Mouse (Mus musculus) hindbrain, embryonic 14.5 days (tissue): ENCODE measurements around the gene Slc34a3. TPM values are rescaled to one million over a fixed set of nuclear protein-coding genes. Genes with fewer than 3 reads are reported as not detected.

ENCODE experiments used
- ATAC-seq: fragments of 200-750 bp; cut with Nextera tagmentation; 2 replicates; pipeline ENCODE4 v1.8.0; 2017; ENCODE audit warnings: moderate number of reproducible peaks, mild to moderate bottlenecking, moderate TSS enrichment, moderate library complexity; ENCODE audit not compliant: low FRiP score
- DNase-seq: peaks from one replicate; pipeline ENCODE4 v3.0.0-alpha.2; 2015; ENCODE audit warnings: low spot score
- H3K27ac ChIP-seq: fragments of 300-500 bp; sonication (generic); 2 replicates; pipeline ENCODE4 v1.5.1; 2014; ENCODE audit warnings: mild to moderate bottlenecking, moderate library complexity
- H3K27me3 ChIP-seq: fragments of 300-500 bp; sonication (generic); 2 replicates; pipeline ENCODE4 v1.6.1; 2014; ENCODE audit warnings: mild to moderate bottlenecking, low read length, mixed read lengths; ENCODE audit not compliant: control insufficient read depth, insufficient read depth
- H3K36me3 ChIP-seq: fragments of 300-500 bp; sonication (generic); replicated peaks from 2 replicates; pipeline ENCODE4 v1.6.1; 2014; ENCODE audit not compliant: control insufficient read depth, insufficient read depth
- H3K4me1 ChIP-seq: fragments of 300-500 bp; sonication (generic); replicated peaks from 2 replicates; pipeline ENCODE4 v1.6.1; 2014; ENCODE audit warnings: antibody characterized with exemption, low read length, mixed read lengths; ENCODE audit not compliant: control insufficient read depth, insufficient read depth
- H3K4me2 ChIP-seq: fragments of 300-500 bp; sonication (generic); replicated peaks from 2 replicates; pipeline ENCODE4 v1.6.1; 2014; ENCODE audit warnings: mild to moderate bottlenecking, moderate library complexity
- H3K4me3 ChIP-seq: fragments of 300-500 bp; sonication (generic); replicated peaks from 2 replicates; pipeline ENCODE4 v1.5.1; 2014; ENCODE audit warnings: mild to moderate bottlenecking, low read length
- H3K9ac ChIP-seq: fragments of 300-500 bp; sonication (generic); 2 replicates; pipeline ENCODE4 v1.6.1; 2014
- H3K9me3 ChIP-seq: fragments of 300-500 bp; sonication (generic); 2 replicates; pipeline ENCODE4 v1.6.1; 2016; ENCODE audit warnings: low read length; ENCODE audit not compliant: control insufficient read depth
- WGBS: fragments of 180-500 bp; shearing (Covaris S2); extraction: QIAGEN DNeasy Blood & Tissue Kit; methylation state at CpG from one replicate; pipeline ENCODE4 v1.1.7; 2014; 5-methylcytosine and 5-hydroxymethylcytosine counted together
- polyA plus RNA-seq: library from polyadenylated mRNA; unstranded; fragments of >200 nt; fragmentation: Nextera tagmentation; extraction: Ambion mirVana; gene quantifications from 2 replicates; pipeline ENCODE4 v1.2.1, GENCODE M21; 2014

Gene Slc34a3
- polyA plus RNA-seq, 1 experiment from 2014 or later: not detected

- Histone ChIP-seq H3K4me1 (peaks cover 7% of the 10 kb centered on the region), H3K9ac (no peak overlapping the region), H3K36me3 (no peaks in the 10 kb centered on the region), H3K9me3 (no peaks in the 10 kb centered on the region), H3K27ac (no peak overlapping the region), H3K4me2 (no peak overlapping the region), H3K27me3 (no peaks in the 10 kb centered on the region), H3K4me3 (no peak overlapping the region)
- ATAC-seq: no peak
- 89% methylated on average over 7 of the region's 7 CpGs for WGBS
- DNase-seq: no peak
Observed at GRCm38 (mm10) chr2:25230581-25230980, 3.6 kb downstream of the Slc34a3 start.

- no peak overlapping the region for H3K4me3 ChIP-seq
- no peak for DNase-seq
- no peaks in the 10 kb centered on the region for H3K9me3 ChIP-seq
- ATAC-seq: no peak
- no peak overlapping the region for H3K4me2 ChIP-seq
- no peaks in the 10 kb centered on the region for H3K27me3 ChIP-seq
- no peaks in the 10 kb centered on the region for H3K36me3 ChIP-seq
- peaks cover 10% of the 10 kb centered on the region for H3K4me1 ChIP-seq
- no peak overlapping the region for H3K27ac ChIP-seq
- H3K9ac ChIP-seq: no peak overlapping the region
- 83% methylated on average over 5 of the region's 5 CpGs for WGBS
Observed at GRCm38 (mm10) chr2:25229582-25229981, 4.6 kb downstream of the Slc34a3 start.

DNA sequence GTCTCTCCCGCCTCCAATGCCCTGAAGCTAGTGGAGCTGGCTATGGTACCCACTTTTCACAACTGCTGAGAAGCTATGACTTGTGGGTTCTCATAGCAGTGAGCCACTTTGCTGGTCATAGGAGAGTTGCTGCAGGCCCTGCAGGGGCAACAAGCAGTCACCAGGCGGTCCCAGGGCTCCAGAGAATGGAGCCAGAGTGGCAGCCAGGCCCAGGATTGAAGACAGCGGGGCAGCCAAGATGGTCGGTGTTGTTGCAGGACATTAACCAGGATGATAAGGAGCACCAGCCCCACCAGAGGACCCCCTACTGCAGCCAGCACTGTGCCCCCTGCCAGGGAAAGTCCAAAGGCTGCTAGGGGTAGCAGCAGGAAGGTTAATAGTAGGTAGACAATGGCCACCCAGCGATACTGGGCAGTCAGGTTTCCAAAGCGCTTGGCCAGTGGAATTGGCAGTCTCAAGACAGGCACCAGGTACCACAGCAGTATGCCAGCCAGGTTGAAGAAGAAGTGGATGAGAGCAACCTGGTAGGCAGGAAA, 5.1 kb downstream of the Slc34a3 start:
- Histone ChIP-seq H3K4me3 (no peak overlapping the region), H3K36me3 (no peaks in the 10 kb centered on the region), H3K4me1 (peaks cover 10% of the 10 kb centered on the region), H3K27me3 (no peaks in the 10 kb centered on the region), H3K4me2 (peak overlapping the region; percentile 36; the same call in 1 of the 2 replicates), H3K9ac (no peak overlapping the region), H3K9me3 (no peaks in the 10 kb centered on the region), H3K27ac (no peak overlapping the region)
- ATAC-seq (no peak), DNase-seq (no peak)
- WGBS: 72% methylated on average over 6 of the region's 6 CpGs

DNA sequence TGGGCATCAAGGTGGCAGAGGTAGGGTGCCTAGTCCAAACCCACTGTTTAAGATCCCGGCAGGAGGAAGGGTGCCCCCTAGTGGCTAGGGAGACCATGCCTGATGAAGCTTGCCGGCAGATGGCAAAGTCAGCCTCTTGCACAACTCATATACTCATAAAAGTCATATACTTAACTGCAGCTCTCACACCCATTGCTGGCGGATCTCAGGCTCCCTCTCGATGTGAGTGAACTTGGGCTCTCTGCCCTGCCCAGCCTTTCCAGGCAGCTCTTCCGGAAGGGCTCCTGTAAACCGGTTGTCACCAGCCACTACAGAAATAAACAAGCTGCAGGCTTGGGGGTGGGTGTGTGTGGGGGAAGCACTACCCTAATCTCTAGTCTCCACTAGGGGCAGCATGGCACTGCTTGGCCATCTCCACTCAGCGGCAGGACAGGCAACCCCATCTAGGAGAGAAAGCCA, 5.7 kb downstream of the Slc34a3 start:
- 2% methylated on average over 7 of the region's 7 CpGs for WGBS
- Histone ChIP-seq H3K4me2 (peak overlapping the region; percentile 36), H3K27me3 (no peaks in the 10 kb centered on the region), H3K4me3 (0 out of 2 replicates have a peak overlapping the region, but pooled peaks have one; percentile 2), H3K36me3 (no peaks in the 10 kb centered on the region), H3K9ac (no peak overlapping the region), H3K27ac (peak overlapping the region; percentile 28; the same call in 1 of the 2 replicates), H3K9me3 (no peaks in the 10 kb centered on the region), H3K4me1 (peaks cover 15% of the 10 kb centered on the region)
- no peak for ATAC-seq
- peak; percentile 80 for DNase-seq

- H3K4me1 ChIP-seq: peaks cover 18% of the 10 kb centered on the region
- no peaks in the 10 kb centered on the region for H3K36me3 ChIP-seq
- H3K4me2 ChIP-seq: no peak overlapping the region
- no peaks in the 10 kb centered on the region for H3K27me3 ChIP-seq
- ATAC-seq (no peak), DNase-seq (no peak)
- no peak overlapping the region for H3K9ac ChIP-seq
- H3K9me3 ChIP-seq: no peaks in the 10 kb centered on the region
- 86% methylated on average over 4 of the region's 4 CpGs for WGBS
- H3K4me3 ChIP-seq: no peak overlapping the region
- no peak overlapping the region for H3K27ac ChIP-seq
Observed at GRCm38 (mm10) chr2:25227406-25227805, 6.8 kb downstream of the Slc34a3 start.

DNA sequence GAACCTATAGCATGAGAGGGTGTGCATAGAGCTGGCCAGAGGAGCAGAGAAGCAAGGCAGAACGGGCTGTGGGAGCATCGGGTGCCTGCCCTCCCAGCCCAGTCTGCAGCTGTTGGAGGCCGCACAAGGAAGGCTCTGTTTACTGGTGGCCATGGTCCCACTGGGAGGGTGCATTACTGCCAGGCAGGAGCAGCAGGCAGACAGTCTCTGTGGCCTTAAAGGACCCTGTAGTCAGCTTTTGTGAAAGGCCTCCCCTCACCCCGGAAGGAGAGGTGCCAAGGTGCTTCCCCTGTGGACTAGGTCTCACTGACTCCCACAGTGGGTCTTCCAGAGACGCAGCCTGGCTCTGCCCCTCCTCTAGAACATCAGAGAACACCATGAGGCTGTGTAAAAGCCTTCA, 7.3 kb downstream of the Slc34a3 start:
- Histone ChIP-seq H3K27me3 (no peaks in the 10 kb centered on the region), H3K4me2 (no peak overlapping the region), H3K9ac (no peak overlapping the region), H3K9me3 (no peaks in the 10 kb centered on the region), H3K4me3 (no peak overlapping the region), H3K36me3 (peaks cover 4% of the 10 kb centered on the region), H3K27ac (no peak overlapping the region), H3K4me1 (peaks cover 18% of the 10 kb centered on the region)
- 84% methylated on average over 4 of the region's 5 CpGs for WGBS
- no peak for ATAC-seq
- no peak for DNase-seq

DNA sequence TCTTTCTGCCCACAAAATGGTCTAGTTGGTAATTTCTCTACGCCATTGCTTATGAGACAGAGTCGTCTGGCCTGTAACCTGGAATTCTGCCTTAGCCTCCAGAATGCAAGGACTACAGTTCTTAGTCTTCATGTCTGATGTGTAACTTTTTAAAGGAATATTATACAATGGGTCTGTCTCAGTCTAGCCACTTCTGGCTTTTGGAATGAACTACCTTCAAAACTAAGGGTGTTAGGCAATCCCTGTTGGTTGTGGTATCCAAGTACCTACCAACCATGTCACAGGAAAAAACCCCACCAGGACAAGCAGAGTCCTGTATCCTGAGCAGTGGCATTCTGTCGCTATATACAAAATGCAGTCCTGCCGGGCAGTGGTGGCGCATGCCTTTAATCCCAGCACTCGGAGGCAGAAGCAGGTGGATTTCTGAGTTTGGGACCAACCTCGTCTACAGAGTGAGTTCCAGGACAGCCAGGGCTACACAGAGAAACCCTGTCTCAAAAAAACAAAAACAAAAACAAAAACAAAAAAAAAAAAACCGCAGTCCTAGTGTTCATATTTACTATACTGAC, 8.3 kb downstream of the Slc34a3 start:
- Histone ChIP-seq H3K4me1 (peaks cover 18% of the 10 kb centered on the region), H3K27me3 (no peaks in the 10 kb centered on the region), H3K4me2 (peak overlapping the region; percentile 55), H3K9ac (peak overlapping the region; percentile 66; the same call in 1 of the 2 replicates), H3K27ac (peak overlapping the region; percentile 95), H3K9me3 (no peaks in the 10 kb centered on the region), H3K4me3 (peak overlapping the region; percentile 89; the same call in 1 of the 2 replicates), H3K36me3 (peaks cover 9% of the 10 kb centered on the region)
- no peak for DNase-seq
- no peak for ATAC-seq
- WGBS: 75% methylated on average over 8 of the region's 8 CpGs

DNA sequence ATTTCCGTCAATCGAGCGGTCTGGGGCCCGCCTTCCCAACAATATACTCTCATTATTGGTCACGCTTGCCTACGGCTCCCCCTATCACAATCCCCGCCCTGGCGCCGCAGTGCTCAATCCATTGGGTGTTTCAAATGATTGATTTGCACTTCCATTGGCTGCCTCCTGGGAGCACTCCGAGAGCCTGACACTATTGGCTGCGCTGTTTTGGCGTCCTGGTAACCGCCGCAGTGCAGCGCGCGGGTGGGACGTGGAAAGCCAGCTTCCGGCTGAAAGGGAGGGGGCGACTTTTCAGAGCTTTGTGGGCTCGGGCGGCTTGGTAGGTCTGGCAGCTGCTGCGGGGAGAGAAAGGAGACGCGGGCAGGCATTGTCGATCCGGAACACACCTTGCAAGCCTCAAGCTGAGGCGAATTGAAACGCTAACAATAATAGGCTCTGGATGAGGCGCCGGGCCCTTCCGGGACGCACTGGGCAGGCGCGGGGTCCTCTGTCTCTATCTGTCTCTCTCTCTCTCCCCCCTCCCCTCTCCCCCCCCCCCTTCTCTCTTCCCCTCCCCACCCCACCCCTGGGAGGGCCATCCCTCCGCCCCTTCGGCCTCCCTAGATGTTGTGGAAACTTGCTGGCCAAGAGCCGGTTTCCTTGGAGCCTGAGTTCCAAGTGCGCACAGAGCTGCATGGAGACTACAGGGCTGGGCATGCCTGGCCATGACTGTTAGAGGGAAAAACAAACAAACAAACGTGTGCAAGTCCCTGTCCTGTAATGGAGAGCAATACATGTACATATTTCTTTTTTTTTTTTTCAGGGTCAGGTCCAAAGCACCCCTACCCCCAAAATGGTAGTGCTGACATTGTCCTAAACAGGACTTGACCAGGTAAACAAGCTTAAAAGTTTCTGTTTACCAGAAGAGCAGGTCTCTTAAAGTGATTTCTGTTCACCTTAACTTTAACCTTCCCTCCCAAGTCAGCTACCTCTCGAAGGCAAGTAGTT, 9.1 kb downstream of the Slc34a3 start:
- Histone ChIP-seq H3K9ac (peak overlapping the region; percentile 66), H3K27me3 (no peaks in the 10 kb centered on the region), H3K4me1 (peaks cover 18% of the 10 kb centered on the region), H3K9me3 (no peaks in the 10 kb centered on the region), H3K27ac (peak overlapping the region; percentile 95), H3K4me3 (peak overlapping the region; percentile 89), H3K4me2 (peak overlapping the region; percentile 55), H3K36me3 (peaks cover 9% of the 10 kb centered on the region)
- peak; percentile 99 for DNase-seq
- WGBS: 2% methylated on average over 41 of the region's 41 CpGs
- peak; percentile 97 for ATAC-seq

- Histone ChIP-seq H3K4me3 (peak within 1 kb of the TSS; percentile 89), H3K4me2 (peak within 1 kb of the TSS; percentile 86), H3K27ac (peak within 1 kb of the TSS; percentile 95), H3K4me1 (peaks cover 18% of the 10 kb centered on the region), H3K36me3 (peaks cover 9% of the 10 kb centered on the region), H3K9me3 (no peaks in the 10 kb centered on the region), H3K9ac (peak within 1 kb of the TSS; percentile 87), H3K27me3 (no peaks in the 10 kb centered on the region)
- ATAC-seq: no peak
- DNase-seq: no peak
- 0% methylated on average over 17 of the region's 17 CpGs for WGBS
Observed at GRCm38 (mm10) chr2:25224492-25224765, 9.7 kb downstream of the Slc34a3 start, which contains the start of gene Tubb4b. Gene Tubb4b (minus strand): TSS chr2:25224702.
